Mouse (Mus musculus) thymus, postnatal 10 days (tissue): ENCODE measurements at regions not wholly inside any gene's neighbourhood (a gene's known extent, or its start where the extent isn't known, plus 50 kb on each side); places are given as distances from the start of the nearest gene placed in this dataset.

ENCODE experiments used
- DNase-seq, 2 experiments: peaks; one replicate each; pipeline ENCODE4 v3.0.0; 2021; ENCODE audit warnings: low spot score in 2 of 2

- DNase-seq: peak; percentile 54 to 55
Observed at GRCm38 (mm10) chr9:61707875-61708274, 206.5 kb downstream of the Rplp1 start.

- DNase-seq: no peak
Observed at GRCm38 (mm10) chr9:61707296-61707695, 207.0 kb downstream of the Rplp1 start.

- no peak for DNase-seq
Observed at GRCm38 (mm10) chr9:61706263-61706755, 208.0 kb downstream of the Rplp1 start.

- peak; percentile 59 to 60 for DNase-seq
Observed at GRCm38 (mm10) chr9:61705586-61706233, 208.6 kb downstream of the Rplp1 start.

GRCm38 (mm10) chr9:61703301-61703700 lies 211.0 kb downstream of the Rplp1 start:
- no peak for DNase-seq

- DNase-seq: peak; percentile 29 to 45
Observed at GRCm38 (mm10) chr9:61702280-61702966, 211.9 kb downstream of the Rplp1 start.

GRCm38 (mm10) chr9:61700576-61700975 lies 213.8 kb downstream of the Rplp1 start:
- no peak for DNase-seq

GRCm38 (mm10) chr9:61699618-61700017 lies 214.7 kb downstream of the Rplp1 start:
- DNase-seq: no peak

- DNase-seq: peak; percentile 75 to 92
Observed at GRCm38 (mm10) chr9:61697959-61698358, 216.4 kb downstream of the Rplp1 start.

- DNase-seq: no peak
Observed at GRCm38 (mm10) chr9:61696831-61697230, 217.5 kb downstream of the Rplp1 start.

GRCm38 (mm10) chr9:61695821-61696220 lies 218.5 kb downstream of the Rplp1 start:
- DNase-seq: no peak

GRCm38 (mm10) chr9:61695381-61695791 lies 219.0 kb downstream of the Rplp1 start:
- DNase-seq: no peak

GRCm38 (mm10) chr9:61694206-61694605 lies 220.1 kb downstream of the Rplp1 start:
- DNase-seq: no peak

GRCm38 (mm10) chr9:61690786-61691185 lies 223.6 kb downstream of the Rplp1 start:
- no peak for DNase-seq

- no peak for DNase-seq
Observed at GRCm38 (mm10) chr9:61689939-61690338, 224.4 kb downstream of the Rplp1 start.

- DNase-seq: no peak
Observed at GRCm38 (mm10) chr9:61689516-61689915, 224.8 kb downstream of the Rplp1 start.

- no peak for DNase-seq
Observed at GRCm38 (mm10) chr9:61683557-61683956, 230.8 kb downstream of the Rplp1 start.

GRCm38 (mm10) chr9:61682744-61683259 lies 231.5 kb downstream of the Rplp1 start:
- no peak for DNase-seq

- peak in 1 of 2 experiments; percentile 37 for DNase-seq
Observed at GRCm38 (mm10) chr9:61682316-61682715, 232.0 kb downstream of the Rplp1 start.

GRCm38 (mm10) chr9:61681406-61681805 lies 232.9 kb downstream of the Rplp1 start:
- DNase-seq: no peak

GRCm38 (mm10) chr9:61680911-61681311 lies 233.4 kb downstream of the Rplp1 start:
- peak; percentile 58 to 60 for DNase-seq

- DNase-seq: peak; percentile 42 to 49
Observed at GRCm38 (mm10) chr9:61679686-61680085, 234.7 kb downstream of the Rplp1 start.

GRCm38 (mm10) chr9:61677603-61678002 lies 236.7 kb downstream of the Rplp1 start:
- no peak for DNase-seq
